Mouse (Mus musculus): ENCODE results near the gene Atg13. TPM values are rescaled to one million over a fixed set of nuclear protein-coding genes. Genes with fewer than 3 reads are reported as not detected.
A peak's percentile ranks its signal among the peaks of the same experiment; 100 is the strongest.

The Atg13 gene
- polyA plus RNA-seq, 2 experiments from 2014 or later = 28.7 to 34.9 TPM

DNA sequence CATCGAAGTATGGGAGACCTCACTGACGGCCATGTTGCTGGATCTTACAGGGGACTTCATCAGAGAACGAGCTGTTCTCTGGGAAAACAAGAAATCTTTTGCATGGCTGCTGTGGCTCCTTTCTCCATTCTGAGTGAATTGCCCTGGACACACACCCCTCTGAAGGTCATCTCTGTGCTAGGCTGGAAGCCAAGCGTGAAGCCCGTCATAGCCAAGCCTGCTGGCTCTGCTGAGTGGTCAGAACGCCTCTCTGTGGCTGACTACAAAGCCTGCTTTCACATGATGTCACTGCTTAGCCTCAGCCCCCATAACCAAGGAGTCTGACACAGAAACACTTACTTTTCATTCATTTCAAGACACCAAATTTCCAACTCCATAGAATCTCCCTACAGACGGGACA lies 20.9 kb downstream of the Atg13 start:
- no peak for ATAC-seq

GRCm38 (mm10) chr2:91683919-91684318 lies 26.5 kb downstream of the Atg13 start:
- no peak for ATAC-seq

GRCm38 (mm10) chr2:91682850-91683249 lies 27.5 kb downstream of the Atg13 start:
- no peak for ATAC-seq

- no peak for ATAC-seq
Observed at GRCm38 (mm10) chr2:91676961-91677360, 33.4 kb downstream of the Atg13 start.

GRCm38 (mm10) chr2:91676420-91676819 lies 34.0 kb downstream of the Atg13 start:
- ATAC-seq = no peak

- no peak for ATAC-seq
Observed at GRCm38 (mm10) chr2:91674895-91675294, 35.5 kb downstream of the Atg13 start.

- no peak for ATAC-seq
Observed at GRCm38 (mm10) chr2:91673587-91673986, 36.8 kb downstream of the Atg13 start.

- ATAC-seq = no peak
Observed at GRCm38 (mm10) chr2:91670038-91670437, 40.3 kb downstream of the Atg13 start.

DNA sequence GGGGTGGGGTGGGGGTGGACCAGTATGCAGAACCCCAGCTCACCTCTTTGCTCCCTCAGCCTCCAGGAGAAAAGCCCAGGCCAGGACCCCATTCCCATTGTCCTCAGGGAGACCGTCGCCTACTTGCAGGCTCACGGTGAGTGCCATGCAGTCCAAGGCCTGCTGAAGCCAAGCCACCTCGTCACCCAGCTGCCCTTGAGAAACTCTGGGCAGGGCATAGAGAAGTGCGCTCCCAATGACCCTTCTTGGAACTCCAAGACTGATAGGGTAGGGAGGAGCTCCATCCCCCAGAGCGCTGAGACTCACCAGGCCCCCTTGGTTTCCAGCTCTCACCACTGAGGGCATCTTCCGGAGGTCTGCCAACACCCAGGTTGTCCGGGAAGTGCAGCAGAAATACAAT lies 41.0 kb downstream of the Atg13 start:
- ATAC-seq = no peak

- no peak for ATAC-seq
Observed at GRCm38 (mm10) chr2:91667747-91668146, 42.6 kb downstream of the Atg13 start.

GRCm38 (mm10) chr2:91666386-91666910 lies 43.9 kb downstream of the Atg13 start:
- ATAC-seq = no peak

GRCm38 (mm10) chr2:91664780-91665179 lies 45.6 kb downstream of the Atg13 start:
- ATAC-seq = no peak

DNA sequence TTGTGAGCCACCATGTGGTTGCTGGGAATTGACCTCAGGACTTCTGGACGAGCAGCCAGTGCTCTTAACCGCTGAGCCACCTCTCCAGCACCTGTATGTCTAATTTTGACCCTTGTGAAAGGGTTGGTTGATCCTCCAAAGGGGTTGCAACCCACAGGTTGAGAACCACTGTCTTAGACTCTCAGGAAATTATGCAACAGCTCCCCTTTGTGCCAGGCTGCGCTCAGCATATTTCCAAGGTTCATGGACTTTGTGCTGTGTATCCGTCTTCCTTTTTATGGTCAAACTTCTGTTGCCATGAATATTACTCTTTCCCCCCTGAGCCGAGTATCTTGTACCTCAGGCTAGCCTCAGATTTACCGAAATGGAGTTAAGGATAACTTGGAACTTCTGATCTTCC lies 49.4 kb downstream of the Atg13 start:
- ATAC-seq = no peak

DNA sequence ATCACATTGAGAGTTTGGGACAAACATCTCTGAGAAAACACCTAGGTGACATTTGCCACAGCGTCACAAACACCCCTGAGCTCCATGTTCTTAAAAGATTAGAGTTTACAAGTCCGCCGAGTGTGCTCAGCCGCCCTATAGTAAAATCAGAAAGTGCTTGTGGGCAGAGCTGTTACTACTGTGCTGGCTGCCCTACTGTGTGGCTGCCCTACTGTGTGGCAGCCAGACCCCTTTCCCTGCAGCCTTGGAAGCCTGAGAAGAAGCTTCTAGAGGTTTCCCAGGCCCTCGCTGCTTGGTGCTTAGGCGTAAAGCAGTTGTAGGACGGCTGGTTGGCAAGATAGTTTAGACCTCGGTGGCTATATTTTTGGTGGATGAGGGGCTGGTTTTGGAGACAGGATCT lies 50.7 kb downstream of the Atg13 start:
- no peak for ATAC-seq

GRCm38 (mm10) chr2:91656774-91657173 lies 53.6 kb downstream of the Atg13 start:
- no peak for ATAC-seq

DNA sequence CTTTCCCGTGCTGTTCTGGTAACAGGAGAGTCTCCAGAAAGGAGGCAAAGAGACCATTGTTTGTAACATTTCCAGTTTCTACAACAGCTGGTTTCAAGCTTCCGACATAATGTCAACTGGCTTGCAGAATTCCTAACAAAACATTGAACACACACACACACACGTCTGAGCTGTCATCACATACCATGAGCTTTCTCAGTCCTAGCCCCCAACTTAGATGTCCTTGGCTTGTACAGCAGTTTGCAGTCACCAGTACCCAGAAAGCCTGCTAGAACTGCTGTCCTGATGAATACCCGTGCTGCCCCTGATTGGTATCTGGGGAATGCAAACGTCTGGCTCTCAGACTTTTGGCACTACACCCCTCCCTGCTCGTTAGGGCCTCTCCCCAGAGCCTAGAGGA lies 54.5 kb downstream of the Atg13 start:
- no peak for ATAC-seq

GRCm38 (mm10) chr2:91655388-91655787 lies 55.0 kb downstream of the Atg13 start:
- ATAC-seq = no peak

DNA sequence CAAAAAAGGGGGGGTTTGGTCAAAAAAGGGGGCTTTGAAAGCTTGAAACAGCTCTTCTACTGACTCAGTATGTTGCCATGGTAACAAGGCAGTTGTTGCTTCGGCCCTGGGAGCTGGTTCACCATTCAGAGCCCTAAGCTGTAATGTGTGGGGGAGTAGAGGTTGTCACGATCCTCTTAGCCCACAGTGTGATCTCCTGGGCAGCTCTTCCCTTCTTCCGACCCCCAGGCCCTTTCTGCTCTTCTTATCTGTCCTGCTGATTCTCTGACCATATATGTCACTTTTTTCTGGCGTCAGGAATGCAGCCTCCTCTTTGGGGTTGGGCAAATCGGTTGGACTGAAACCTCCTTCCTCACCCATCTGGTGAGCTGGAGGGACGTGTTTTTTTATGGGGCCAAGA lies 57.5 kb downstream of the Atg13 start:
- ATAC-seq = no peak

- ATAC-seq = no peak
Observed at GRCm38 (mm10) chr2:91651458-91652258, 58.7 kb downstream of the Atg13 start.

GRCm38 (mm10) chr2:91650360-91650995 lies 59.9 kb downstream of the Atg13 start:
- ATAC-seq = peak; percentile 21

- peak; percentile 96 for ATAC-seq
Observed at GRCm38 (mm10) chr2:91649553-91650359, 60.6 kb downstream of the Atg13 start, which contains the start of the genes Zfp408 and Arhgap1. Gene Zfp408 (minus strand): TSS chr2:91649791. Gene Arhgap1 (plus strand): TSS chr2:91649860.

DNA sequence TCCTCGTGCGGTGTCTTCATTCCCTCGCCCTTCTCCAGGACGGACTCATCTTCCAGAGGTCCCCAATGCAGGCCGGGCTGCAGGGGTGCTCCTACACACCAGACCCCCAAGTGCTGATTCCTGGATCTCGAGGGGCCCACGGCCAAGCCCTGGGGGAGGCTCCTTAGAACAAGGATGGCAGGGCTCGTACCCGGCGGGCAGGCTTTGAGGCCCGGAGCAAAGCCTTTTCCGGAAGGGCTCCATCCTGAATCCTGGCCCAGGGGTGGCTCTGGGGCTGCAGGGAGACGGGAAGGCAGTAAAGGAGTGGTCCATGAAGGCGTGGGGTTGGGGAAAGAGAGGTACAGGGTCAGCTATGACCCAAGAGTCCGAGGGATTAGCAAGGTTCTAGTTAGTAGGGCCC lies 61.2 kb downstream of the Atg13 start:
- no peak for ATAC-seq

DNA sequence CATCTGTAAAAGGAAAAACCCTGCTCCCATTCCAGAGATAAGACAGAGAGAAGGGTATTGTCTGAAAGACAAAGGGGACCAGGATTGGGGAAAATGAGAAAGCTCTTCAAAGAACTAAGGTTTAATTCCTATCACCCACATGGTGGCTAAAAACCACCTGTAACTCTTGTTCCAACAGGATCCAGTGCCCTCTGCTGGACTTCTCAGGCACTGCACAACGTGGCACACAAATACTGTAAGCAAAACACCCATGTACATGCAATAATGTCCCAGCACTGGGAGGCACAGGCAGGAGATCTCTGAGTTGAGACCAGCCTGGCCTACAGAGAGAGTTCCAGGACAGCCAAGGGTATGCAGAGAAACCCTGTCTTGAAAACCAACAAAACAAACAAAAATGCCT lies 63.6 kb downstream of the Atg13 start:
- no peak for ATAC-seq
